Mouse (Mus musculus) liver, embryonic 13.5 days (tissue): Measurements from ENCODE around the gene Ms4a5. TPM values are rescaled to one million over a fixed set of nuclear protein-coding genes. Genes with fewer than 3 reads are reported as not detected.
A peak's percentile ranks its signal among the peaks of the same experiment; 100 is the strongest.
"Not testable (repeated sequence)": the region's sequence is repeated elsewhere in the genome, so short reads cannot be mapped to it uniquely, and the experiment has no call there.

ENCODE experiments used
- ATAC-seq: fragments of 200-750 bp; cut with Nextera tagmentation; 2 replicates; pipeline ENCODE4 v1.8.0; 2017; ENCODE audit warnings: low read depth, mild to moderate bottlenecking, moderate number of reproducible peaks, moderate library complexity
- DNase-seq: peaks from one replicate; pipeline ENCODE4 v3.0.0; 2022
- H3K27ac ChIP-seq: fragments of 300-500 bp; sonication (generic); 2 replicates; pipeline ENCODE4 v1.5.1; 2015; ENCODE audit warnings: moderate library complexity, mild to moderate bottlenecking, inconsistent platforms
- H3K27me3 ChIP-seq: fragments of 300-500 bp; sonication (generic); 2 replicates; pipeline ENCODE4 v1.6.1; 2015; ENCODE audit warnings: mild to moderate bottlenecking, inconsistent platforms
- H3K36me3 ChIP-seq: fragments of 300-500 bp; sonication (generic); 2 replicates; pipeline ENCODE4 v1.6.1; 2015; ENCODE audit warnings: mild to moderate bottlenecking, inconsistent platforms
- H3K4me1 ChIP-seq: fragments of 300-500 bp; sonication (generic); replicated peaks from 2 replicates; pipeline ENCODE4 v1.6.1; 2015; ENCODE audit warnings: inconsistent platforms
- H3K4me2 ChIP-seq: fragments of 300-500 bp; sonication (generic); 2 replicates; pipeline ENCODE4 v1.6.1; 2015; ENCODE audit warnings: inconsistent platforms, mild to moderate bottlenecking, moderate library complexity
- H3K4me3 ChIP-seq: fragments of 300-500 bp; sonication (generic); replicated peaks from 2 replicates; pipeline ENCODE4 v1.5.1; 2015; ENCODE audit warnings: mild to moderate bottlenecking, inconsistent platforms
- H3K9ac ChIP-seq: fragments of 300-500 bp; sonication (generic); 2 replicates; pipeline ENCODE4 v1.6.1; 2015; ENCODE audit warnings: mild to moderate bottlenecking, inconsistent platforms
- H3K9me3 ChIP-seq: fragments of 300-500 bp; sonication (generic); replicated peaks from 2 replicates; pipeline ENCODE4 v1.6.1; 2016; ENCODE audit warnings: inconsistent platforms
- WGBS: fragments of 180-500 bp; shearing (Covaris S2); methylation state at CpG from one replicate; pipeline ENCODE4 v1.1.7; 2015; ENCODE audit not compliant: insufficient replicate concordance; 5-methylcytosine and 5-hydroxymethylcytosine counted together
- polyA plus RNA-seq: library from polyadenylated mRNA; unstranded; fragments of >200 nt; fragmentation: Nextera tagmentation; extraction: Ambion mirVana; gene quantifications from 2 replicates; pipeline ENCODE4 v1.2.1, GENCODE M21; 2015

Gene Ms4a5
- polyA plus RNA-seq, result not detected in 2 replicates

GRCm38 (mm10) chr19:11283773-11284172, at the start of gene Ms4a5:
Ms4a5 (minus strand) TSS chr19:11283873.
- no peak within 1 kb of the TSS for H3K4me3 ChIP-seq
- WGBS, result 66% methylated on average over 2 of the region's 2 CpGs
- H3K4me2 ChIP-seq, result no peak within 1 kb of the TSS
- H3K27me3 ChIP-seq, result no peaks in the 10 kb centered on the region
- H3K4me1 ChIP-seq, result no peaks in the 10 kb centered on the region
- DNase-seq (no peak), ATAC-seq (no peak)
- H3K36me3 ChIP-seq, result no peaks in the 10 kb centered on the region
- H3K9me3 ChIP-seq, result no peaks in the 10 kb centered on the region
- no peak within 1 kb of the TSS for H3K27ac ChIP-seq
- H3K9ac ChIP-seq, result no peak within 1 kb of the TSS

GRCm38 (mm10) chr19:11321123-11321522, 37.5 kb upstream of the Ms4a5 start:
- ATAC-seq (no peak), DNase-seq (no peak)
- Histone ChIP-seq H3K4me3 (no peak overlapping the region), H3K9ac (no peak overlapping the region), H3K9me3 (no peaks in the 10 kb centered on the region), H3K27ac (no peak overlapping the region), H3K27me3 (no peaks in the 10 kb centered on the region), H3K4me2 (no peak overlapping the region), H3K4me1 (no peaks in the 10 kb centered on the region), H3K36me3 (no peaks in the 10 kb centered on the region)
- WGBS, result 55% methylated on average over 1 of the region's 1 CpGs

GRCm38 (mm10) chr19:11316786-11317185, 33.1 kb upstream of the Ms4a5 start:
- DNase-seq, result no peak

GRCm38 (mm10) chr19:11314354-11314753, 30.7 kb upstream of the Ms4a5 start, which contains the start of gene Ms4a14:
Ms4a14 (minus strand) TSS chr19:11314454.
- Histone ChIP-seq H3K9me3 (no peaks in the 10 kb centered on the region), H3K4me2 (no peak within 1 kb of the TSS), H3K4me1 (no peaks in the 10 kb centered on the region), H3K4me3 (no peak within 1 kb of the TSS), H3K27ac (no peak within 1 kb of the TSS), H3K9ac (no peak within 1 kb of the TSS), H3K36me3 (no peaks in the 10 kb centered on the region), H3K27me3 (no peaks in the 10 kb centered on the region)
- WGBS, result 51% methylated on average over 1 of the region's 1 CpGs
- DNase-seq (no peak), ATAC-seq (no peak)

More at GRCm38 (mm10) chr19:11316786-11317185, 33.1 kb upstream of the Ms4a5 start:
- Histone ChIP-seq H3K27me3 (no peaks in the 10 kb centered on the region), H3K4me2 (no peak overlapping the region), H3K27ac (no peak overlapping the region), H3K4me3 (no peak overlapping the region), H3K36me3 (no peaks in the 10 kb centered on the region), H3K9ac (no peak overlapping the region), H3K9me3 (no peaks in the 10 kb centered on the region), H3K4me1 (no peaks in the 10 kb centered on the region)
- WGBS, result 74% methylated on average over 4 of the region's 4 CpGs
- ATAC-seq, result no peak

- H3K4me2 ChIP-seq, result no peak overlapping the region
- no peaks in the 10 kb centered on the region for H3K36me3 ChIP-seq
- no peak overlapping the region for H3K9ac ChIP-seq
- no peak overlapping the region for H3K4me3 ChIP-seq
- no peaks in the 10 kb centered on the region for H3K27me3 ChIP-seq
- H3K27ac ChIP-seq, result no peak overlapping the region
- no peaks in the 10 kb centered on the region for H3K9me3 ChIP-seq
- no peak for DNase-seq
- no peaks in the 10 kb centered on the region for H3K4me1 ChIP-seq
- no peak for ATAC-seq
These were observed 25.2 kb upstream of the Ms4a5 start for GRCm38 (mm10) chr19:11308888-11309287.

GRCm38 (mm10) chr19:11299529-11299928, 15.9 kb upstream of the Ms4a5 start:
- not testable (repeated sequence) for H3K4me1 ChIP-seq, H3K36me3 ChIP-seq, H3K4me2 ChIP-seq, ATAC-seq, H3K9ac ChIP-seq, DNase-seq, H3K9me3 ChIP-seq, H3K27me3 ChIP-seq, H3K27ac ChIP-seq, H3K4me3 ChIP-seq
- 43% methylated on average over 4 of the region's 4 CpGs for WGBS

GRCm38 (mm10) chr19:11298939-11299338, 15.3 kb upstream of the Ms4a5 start:
- Histone ChIP-seq H3K27me3 (no peaks in the 10 kb centered on the region), H3K4me3 (no peak overlapping the region), H3K4me1 (no peaks in the 10 kb centered on the region), H3K9me3 (no peaks in the 10 kb centered on the region), H3K36me3 (no peaks in the 10 kb centered on the region), H3K9ac (no peak overlapping the region), H3K27ac (no peak overlapping the region), H3K4me2 (no peak overlapping the region)
- DNase-seq (no peak), ATAC-seq (no peak)
- WGBS, result 49% methylated on average over 2 of the region's 2 CpGs

GRCm38 (mm10) chr19:11293616-11294015, 9.9 kb upstream of the Ms4a5 start:
- H3K27ac ChIP-seq, DNase-seq, H3K4me3 ChIP-seq, H3K9me3 ChIP-seq, ATAC-seq, H3K4me1 ChIP-seq, H3K27me3 ChIP-seq, H3K36me3 ChIP-seq, H3K9ac ChIP-seq: not testable (repeated sequence)
- 13% methylated on average over 3 of the region's 3 CpGs for WGBS
- H3K4me2 ChIP-seq, result peak overlapping the region; percentile 61

GRCm38 (mm10) chr19:11292990-11293389, 9.3 kb upstream of the Ms4a5 start:
- peak overlapping the region; percentile 61 for H3K4me2 ChIP-seq
- DNase-seq (peak; percentile 0), ATAC-seq (no peak)
- H3K9me3 ChIP-seq, result no peaks in the 10 kb centered on the region
- H3K27ac ChIP-seq, result no peak overlapping the region
- H3K27me3 ChIP-seq, result no peaks in the 10 kb centered on the region
- H3K36me3 ChIP-seq, result no peaks in the 10 kb centered on the region
- H3K4me3 ChIP-seq, result peak overlapping the region; percentile 44
- 2% methylated on average over 12 of the region's 12 CpGs for WGBS
- no peak overlapping the region for H3K9ac ChIP-seq
- H3K4me1 ChIP-seq, result no peaks in the 10 kb centered on the region

GRCm38 (mm10) chr19:11280223-11280622, 3.5 kb downstream of the Ms4a5 start:
- Histone ChIP-seq H3K4me2 (no peak overlapping the region), H3K4me1 (no peaks in the 10 kb centered on the region), H3K36me3 (no peaks in the 10 kb centered on the region), H3K27me3 (no peaks in the 10 kb centered on the region), H3K27ac (no peak overlapping the region), H3K4me3 (no peak overlapping the region), H3K9me3 (no peaks in the 10 kb centered on the region), H3K9ac (no peak overlapping the region)
- DNase-seq (no peak), ATAC-seq (no peak)
- 60% methylated on average over 3 of the region's 3 CpGs for WGBS

- ATAC-seq (no peak), DNase-seq (no peak)
- Histone ChIP-seq H3K27me3 (no peaks in the 10 kb centered on the region), H3K9me3 (no peaks in the 10 kb centered on the region), H3K36me3 (no peaks in the 10 kb centered on the region), H3K27ac (no peak overlapping the region), H3K4me2 (no peak overlapping the region), H3K9ac (no peak overlapping the region), H3K4me1 (no peaks in the 10 kb centered on the region), H3K4me3 (no peak overlapping the region)
- WGBS, result 57% methylated on average over 5 of the region's 5 CpGs
These were observed 7.2 kb downstream of the Ms4a5 start for GRCm38 (mm10) chr19:11276431-11276830.

- 63% methylated on average over 4 of the region's 4 CpGs for WGBS
These were observed 16.7 kb downstream of the Ms4a5 start for GRCm38 (mm10) chr19:11266956-11267355.

More at GRCm38 (mm10) chr19:11266956-11267355, 16.7 kb downstream of the Ms4a5 start:
- H3K27me3 ChIP-seq, result no peaks in the 10 kb centered on the region
- H3K4me1 ChIP-seq, result no peaks in the 10 kb centered on the region
- no peak overlapping the region for H3K9ac ChIP-seq
- no peak overlapping the region for H3K4me2 ChIP-seq
- H3K27ac ChIP-seq, result no peak overlapping the region
- no peak overlapping the region for H3K4me3 ChIP-seq
- H3K9me3 ChIP-seq, result no peaks in the 10 kb centered on the region
- no peak for DNase-seq
- ATAC-seq, result no peak
- no peaks in the 10 kb centered on the region for H3K36me3 ChIP-seq
